Mouse (Mus musculus) urinary bladder, postnatal 10 days (tissue): ENCODE results near the gene Olfr221.
"Not testable (repeated sequence)": the region's sequence is repeated elsewhere in the genome, so short reads cannot be mapped to it uniquely, and the experiment has no call there.

Source experiments
- DNase-seq: peaks from one replicate; pipeline ENCODE4 v3.0.0; 2022; ENCODE audit warnings: low spot score

Olfr221 gene

GRCm38 (mm10) chr14:52042359-52042758, at the start of gene Olfr221:
TSS of gene Olfr221 (minus strand) at chr14:52042459.
- DNase-seq = not testable (repeated sequence)

GRCm38 (mm10) chr14:52083083-52083482, 40.8 kb upstream of the Olfr221 start:
- no peak for DNase-seq

- DNase-seq = no peak
Observed at GRCm38 (mm10) chr14:52071599-52072137, 29.4 kb upstream of the Olfr221 start.

DNA sequence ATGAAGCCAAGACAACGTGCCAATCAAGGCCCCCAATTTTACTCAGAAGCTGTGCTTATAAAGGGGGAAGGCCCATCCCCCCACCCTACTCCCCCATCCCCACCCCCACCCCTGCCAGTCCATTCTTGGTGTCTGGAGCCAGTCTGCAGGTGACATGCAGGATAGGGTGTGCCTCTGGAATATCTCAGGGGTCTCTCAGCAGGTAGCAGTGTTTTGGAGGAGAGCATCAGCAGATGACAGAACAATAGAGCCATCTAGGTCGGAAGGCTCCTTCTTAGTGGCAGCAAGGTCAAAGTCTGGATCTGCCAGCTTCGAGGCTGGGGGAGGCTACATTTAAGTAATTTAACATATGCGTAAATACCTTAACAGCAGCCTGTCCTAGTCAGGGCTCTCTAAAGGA, 23.9 kb upstream of the Olfr221 start:
- no peak for DNase-seq

DNA sequence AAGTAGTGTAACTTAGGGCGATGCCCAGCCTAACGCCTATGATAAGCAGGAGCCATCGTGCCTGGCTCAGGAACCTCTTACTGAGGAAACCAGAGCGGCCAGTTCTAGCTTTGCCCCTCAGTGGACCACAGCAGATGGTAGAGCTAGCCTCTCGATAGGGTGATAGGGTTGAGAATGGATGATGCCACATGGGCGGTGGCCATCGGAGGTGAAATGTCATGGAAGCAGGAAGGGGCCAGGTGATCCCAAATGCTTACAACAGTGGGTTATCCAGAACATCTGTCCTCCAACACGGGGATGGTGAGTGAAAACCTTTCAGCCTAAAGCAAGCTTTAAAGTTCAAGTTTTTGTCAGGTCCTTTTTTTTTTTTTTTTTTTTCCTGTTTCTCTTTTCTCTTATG, 19.5 kb upstream of the Olfr221 start:
- DNase-seq = no peak

GRCm38 (mm10) chr14:52060800-52061199, 18.5 kb upstream of the Olfr221 start:
- no peak for DNase-seq

DNA sequence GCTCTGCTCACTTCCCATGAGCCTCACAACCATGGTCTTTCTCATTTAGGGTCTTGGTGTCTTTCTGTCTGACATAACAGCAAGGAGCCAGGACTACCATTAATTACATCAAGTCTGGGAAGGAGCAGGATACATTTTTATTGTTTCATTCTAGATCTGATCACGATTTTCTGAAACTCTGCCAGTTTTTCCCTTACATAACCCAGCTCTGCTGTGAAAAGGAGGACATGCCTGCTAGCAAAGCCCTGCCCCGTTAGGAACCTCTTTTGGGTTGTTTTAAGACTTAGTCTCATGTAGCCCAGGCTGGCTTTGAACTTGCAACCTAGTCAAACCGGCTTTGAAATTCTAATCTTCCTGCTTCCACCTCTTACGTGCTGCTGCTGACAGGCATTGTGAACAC, 17.7 kb upstream of the Olfr221 start:
- DNase-seq = no peak

DNA sequence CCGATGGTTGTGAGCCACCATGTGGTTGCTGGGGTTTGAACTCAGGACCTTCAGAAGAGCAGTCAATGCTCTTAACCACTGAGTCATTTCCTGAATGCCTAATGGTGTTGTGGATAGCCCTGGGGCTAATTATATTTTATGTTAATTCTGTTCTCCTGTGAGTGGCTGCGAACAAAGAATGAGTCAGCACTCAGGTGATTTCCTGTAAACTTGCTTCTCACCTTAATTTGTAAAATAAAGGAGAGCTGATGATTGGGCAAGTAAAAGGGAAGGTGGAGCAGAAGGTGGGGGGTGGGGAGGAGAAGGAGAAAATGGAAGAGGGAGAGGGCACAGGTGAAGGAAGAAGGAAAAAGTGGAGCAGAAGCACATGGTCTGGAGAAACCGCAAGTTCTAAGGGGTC, 10.5 kb upstream of the Olfr221 start:
- DNase-seq = not testable (repeated sequence)

DNA sequence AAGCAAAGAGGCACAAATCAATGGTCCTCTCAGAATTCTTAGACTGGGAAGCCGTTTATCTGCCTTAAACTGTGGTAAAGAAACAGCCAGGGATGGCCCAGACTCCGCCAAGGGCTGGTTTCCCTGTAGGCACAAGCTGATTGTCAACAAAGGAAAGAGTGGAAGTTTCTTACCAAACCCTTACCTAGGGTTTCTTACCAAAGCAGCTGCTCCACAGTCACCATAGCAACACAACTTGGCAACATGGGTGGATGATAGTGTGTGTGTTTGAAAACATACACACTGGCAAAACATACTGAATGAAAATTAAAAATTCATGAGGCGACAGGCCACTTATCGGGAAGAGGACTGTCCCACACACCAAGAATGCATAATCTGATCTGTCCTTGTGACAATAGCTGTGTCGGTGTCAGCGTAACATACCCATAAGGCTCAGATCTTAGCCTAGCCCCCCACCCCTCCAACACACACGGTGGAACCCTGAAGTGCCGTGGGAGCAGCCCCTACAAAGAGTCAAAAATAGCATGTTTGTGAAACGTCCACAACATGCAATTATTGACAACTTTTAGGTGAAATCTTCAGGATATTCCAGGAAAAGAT, 3.8 kb upstream of the Olfr221 start:
- no peak for DNase-seq

DNA sequence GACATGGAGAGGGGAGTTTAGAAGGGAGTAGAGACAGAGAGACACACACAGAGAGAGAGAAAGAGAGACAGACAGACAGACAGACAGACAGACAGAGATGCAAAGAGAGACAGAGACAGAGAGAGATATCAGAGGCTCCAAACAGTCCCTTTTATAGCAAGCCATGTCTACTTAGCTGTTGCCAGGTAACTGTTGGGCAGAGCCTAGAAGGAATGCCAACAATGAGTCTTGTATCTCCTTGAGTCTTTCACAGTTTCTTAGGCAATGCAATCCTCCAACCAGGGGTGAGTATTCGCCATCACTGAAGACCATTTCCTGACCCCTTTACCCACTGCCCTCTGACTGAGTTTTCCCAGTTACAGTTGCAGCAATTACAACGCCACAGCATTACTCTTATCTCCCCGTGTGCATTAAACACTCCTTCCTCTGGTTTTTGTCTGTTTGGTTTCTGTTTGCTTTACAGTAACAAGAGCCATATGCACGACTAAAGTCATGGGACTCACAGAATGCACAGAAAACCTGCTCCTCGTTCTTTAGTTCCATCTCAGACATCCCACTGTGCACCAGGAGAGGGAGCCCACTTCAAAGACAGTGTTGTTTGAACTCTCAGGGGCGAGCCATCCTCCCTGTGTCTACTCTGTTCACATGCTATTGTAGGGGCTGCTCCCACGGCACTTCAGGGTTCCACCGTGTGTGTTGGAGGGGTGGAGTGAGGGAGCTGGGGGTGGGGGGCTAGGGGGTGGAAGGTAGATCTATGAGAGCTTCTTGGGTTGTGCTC, 2.8 kb upstream of the Olfr221 start:
- no peak for DNase-seq

DNA sequence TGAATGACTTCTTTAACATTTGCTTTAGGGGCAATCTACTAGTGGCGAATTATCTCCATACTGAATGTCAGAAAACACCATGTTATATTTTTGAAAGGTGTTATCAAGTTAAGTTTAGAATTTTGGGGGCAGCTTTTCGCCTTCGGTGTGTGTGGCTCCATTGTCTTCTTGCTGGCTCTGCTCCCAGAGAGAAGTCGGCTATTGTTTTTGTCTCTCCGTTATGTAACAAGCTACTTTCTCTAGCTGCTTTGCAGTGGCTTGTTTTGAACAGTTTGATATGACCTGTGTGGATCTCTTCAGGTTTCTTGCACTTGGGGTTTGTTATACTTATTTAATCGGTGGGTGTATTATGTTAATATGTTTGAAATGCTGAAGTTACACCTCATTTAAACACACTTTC, 1.2 kb upstream of the Olfr221 start:
- DNase-seq = no peak

DNA sequence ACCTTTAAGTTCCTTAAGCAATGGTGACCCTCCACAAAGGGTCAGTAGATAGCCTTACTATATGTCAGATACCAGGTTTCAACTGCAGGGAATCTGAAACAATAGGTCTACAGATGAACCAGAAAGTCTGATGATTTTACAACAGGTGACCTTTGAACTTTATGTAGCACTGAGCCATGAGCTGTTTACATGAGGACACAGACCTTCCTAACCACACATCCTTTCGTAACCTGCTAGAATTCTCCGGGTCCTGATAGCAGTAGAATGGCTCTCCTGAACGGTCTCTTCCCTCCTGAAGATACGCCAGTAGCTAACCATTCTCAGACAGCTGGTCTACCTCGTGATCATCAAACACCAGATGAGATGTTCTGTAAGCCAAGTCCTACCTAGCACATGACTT, 2.9 kb downstream of the Olfr221 start:
- no peak for DNase-seq

GRCm38 (mm10) chr14:52035926-52036325, 6.3 kb downstream of the Olfr221 start:
- DNase-seq = no peak

GRCm38 (mm10) chr14:52026342-52026741, 15.9 kb downstream of the Olfr221 start:
- DNase-seq = no peak

DNA sequence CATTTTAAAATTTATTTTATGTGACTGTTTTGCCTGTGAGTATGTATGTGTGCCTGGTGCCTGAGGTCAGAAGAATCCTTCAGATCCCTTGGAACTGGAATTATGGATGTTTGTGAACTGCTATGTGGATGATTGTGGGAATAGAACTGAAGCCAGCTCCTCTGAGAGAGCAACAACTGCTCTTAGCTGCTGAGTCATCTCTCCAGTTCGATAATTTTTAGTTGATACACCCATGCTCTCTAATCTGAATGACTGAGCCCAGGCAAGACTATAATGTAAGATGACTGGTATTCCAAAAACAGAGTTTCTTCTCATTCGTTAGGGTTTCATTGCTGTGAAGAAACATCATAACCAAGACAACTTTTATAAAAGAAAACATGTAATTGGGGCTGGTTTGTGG, 18.1 kb downstream of the Olfr221 start:
- no peak for DNase-seq

DNA sequence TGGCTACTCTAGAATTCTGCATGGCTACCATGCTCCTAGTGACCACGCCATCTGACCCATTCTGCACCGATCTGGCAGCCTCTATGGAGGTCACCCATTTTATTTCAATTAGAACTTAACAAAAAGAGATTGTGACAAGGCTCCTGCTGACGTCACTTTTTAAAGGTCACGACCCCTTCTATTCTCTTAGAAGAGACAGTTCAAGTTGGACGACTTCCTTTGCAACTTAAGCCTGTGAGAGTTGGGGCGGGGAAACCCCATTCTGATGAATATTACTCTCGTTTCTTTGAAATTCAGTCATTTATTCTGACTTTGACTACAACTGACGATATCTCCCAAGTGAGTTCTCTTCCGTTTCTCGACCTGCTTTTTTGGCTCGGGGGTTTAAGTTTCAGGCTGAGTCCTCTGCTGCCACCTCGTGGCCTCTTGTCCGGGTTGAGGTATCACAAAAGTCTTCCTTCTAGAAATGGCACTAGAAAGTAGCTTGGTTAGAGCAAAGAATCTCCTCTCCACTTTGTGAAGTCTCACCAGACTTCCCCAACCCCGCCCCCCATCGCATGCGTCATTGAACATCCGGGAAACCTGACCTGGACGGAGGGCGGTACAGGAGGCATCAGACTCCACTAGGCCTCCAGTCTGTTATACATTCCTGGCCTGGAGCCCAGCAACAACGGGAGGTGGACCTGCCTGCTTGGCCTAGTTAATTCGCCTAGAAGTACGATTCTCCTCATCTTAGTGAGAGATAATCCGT, 19.4 kb downstream of the Olfr221 start:
- peak; percentile 74 for DNase-seq

DNA sequence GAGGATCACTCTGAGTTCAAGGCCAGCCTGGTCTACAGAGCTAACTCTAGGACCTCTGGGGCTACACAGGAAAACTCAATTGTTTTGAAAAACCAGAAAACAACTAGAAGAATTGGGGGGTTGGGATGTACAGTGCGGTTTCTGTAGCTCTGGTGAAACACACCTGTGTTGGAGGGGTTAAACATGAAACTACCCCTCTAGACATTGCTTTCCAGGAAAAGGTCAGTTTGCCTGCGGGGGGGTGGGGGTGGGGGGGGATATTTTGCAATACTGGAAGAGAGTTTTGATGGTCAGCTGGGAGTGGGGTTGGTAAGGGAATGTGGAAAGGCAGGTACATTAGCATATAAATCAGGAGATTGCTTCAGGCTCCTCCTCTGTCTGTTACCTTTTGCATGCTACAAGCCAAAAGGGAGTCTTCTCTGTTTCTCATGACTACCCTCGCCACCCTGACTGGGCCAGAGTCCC, 20.0 kb downstream of the Olfr221 start:
- DNase-seq = no peak

GRCm38 (mm10) chr14:52021568-52022212, 20.6 kb downstream of the Olfr221 start:
- no peak for DNase-seq

DNA sequence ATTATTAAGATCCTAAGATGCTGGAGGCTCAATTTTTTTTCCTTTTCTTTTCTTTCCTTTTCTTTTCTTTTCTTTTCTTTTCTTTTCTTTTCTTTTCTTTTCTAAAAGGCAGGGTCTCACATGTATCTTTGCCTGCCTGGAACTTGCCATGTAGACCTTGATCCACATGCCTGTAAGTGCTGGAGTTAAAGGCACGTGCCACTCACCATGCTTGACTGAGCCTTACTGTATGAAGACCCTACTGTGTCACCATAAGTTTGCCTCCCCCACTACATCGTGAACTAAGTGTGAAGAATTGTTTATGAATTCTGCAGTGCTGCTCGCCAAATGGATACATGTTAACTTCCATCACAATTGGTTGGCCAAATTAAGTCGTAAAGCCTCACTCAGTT, 21.1 kb downstream of the Olfr221 start:
- DNase-seq = no peak

DNA sequence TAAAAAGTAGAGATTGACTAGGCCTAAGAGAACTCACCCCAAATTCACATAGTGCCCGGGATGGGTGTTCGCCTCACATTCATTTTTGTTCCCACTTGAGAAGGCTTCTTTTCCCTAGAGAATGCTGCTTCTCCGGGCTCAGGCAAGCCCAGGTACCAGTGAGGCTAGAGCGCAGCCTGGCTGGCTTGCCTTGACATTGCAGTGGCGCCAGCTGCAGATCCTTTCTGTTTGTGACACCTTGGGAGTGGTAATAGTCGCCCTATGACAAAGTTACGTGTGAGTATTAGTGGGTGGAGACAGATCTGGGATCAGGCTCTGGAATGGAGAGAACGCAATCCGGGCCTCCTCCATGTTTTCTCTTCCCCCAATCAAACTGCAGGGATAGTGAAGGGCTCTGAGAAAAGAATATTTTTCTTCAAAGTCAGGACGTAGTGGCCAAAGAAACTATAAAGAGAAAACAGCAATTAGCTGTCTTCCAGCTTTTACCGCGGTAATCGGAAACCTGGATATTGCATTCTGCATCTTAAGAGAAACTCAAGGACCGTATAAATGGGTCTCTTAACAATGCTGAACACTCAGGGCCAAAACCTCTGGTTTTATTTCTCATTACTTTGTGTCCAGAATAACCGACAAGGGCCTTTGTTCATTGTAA, 21.6 kb downstream of the Olfr221 start, which contains the start of gene Zfp219:
Gene Zfp219, minus strand, starts transcription at position 248 of the 652 bp plus-strand sequence.
- no peak for DNase-seq

DNA sequence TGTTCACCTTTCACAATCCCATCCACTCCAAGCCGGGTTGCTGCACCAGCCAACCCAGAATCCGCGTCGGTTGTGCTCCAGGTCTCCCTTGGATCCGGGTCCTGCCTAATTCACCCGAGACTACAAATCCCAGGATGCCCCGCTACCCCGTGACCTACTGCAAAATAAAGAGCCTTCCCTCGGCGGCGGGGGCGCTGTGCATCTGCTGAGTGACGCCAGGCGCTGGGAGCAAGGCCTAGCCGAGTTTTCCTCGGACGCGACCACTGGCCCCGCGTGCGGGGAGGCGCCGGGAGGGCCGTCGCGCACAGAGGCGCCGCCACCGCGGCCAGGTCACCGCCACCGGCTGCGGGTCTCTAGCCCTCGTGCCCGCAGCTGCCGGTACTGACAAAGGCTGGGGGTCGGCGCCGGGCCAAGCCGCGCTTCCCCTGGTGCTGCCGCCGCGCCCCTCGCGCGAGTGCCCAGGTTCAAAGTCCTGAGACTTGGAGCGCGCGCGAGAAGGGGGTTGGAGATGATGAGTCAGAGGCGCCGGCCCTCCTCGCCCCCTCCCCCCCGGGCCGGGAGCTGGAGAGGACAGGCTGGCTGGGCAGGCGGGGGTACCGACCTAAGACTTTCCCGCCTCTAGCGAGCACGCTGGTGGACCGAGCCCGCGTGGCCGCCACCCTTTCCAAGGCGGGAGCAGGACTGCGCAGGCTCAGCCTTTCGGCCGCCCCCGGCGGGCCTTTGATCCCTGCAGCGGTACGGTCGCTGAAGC, 22.5 kb downstream of the Olfr221 start:
- DNase-seq = peak; percentile 92
